Mouse (Mus musculus): Measurements from ENCODE around the gene Zfp866. TPM values are rescaled to one million over a fixed set of nuclear protein-coding genes. Genes with fewer than 3 reads are reported as not detected.

Gene Zfp866
- polyA plus RNA-seq (2012; rRNA removed) (24.8 and 29.5 TPM in 2 replicates), polyA plus RNA-seq (2014; fragmentation: Nextera tagmentation; extraction: Ambion mirVana) (30.6 and 36.0 TPM in 2 replicates)

GRCm38 (mm10) chr8:69790773-69791367 lies at the start of gene Zfp866, which contains the start of gene Atp13a1:
Zfp866 (minus strand) TSS chr8:69791178.
Atp13a1 (plus strand) TSS chr8:69791163.
- peak within 1 kb of the TSS; percentile 86 for H3K27ac ChIP-seq (replicated peaks; ENCODE audit: low read depth, low read length)
- H3K9ac ChIP-seq (ENCODE audit: low read depth, low read length, severe bottlenecking), result peak within 1 kb of the TSS; percentile 92
- 1% methylated on average over 38 of the region's 38 CpGs for WGBS
- H3K36me3 ChIP-seq (ENCODE audit: control insufficient read depth, insufficient read depth, low read length), result peaks cover 23% of the 10 kb centered on the region
- peak; percentile 94 for ATAC-seq (ENCODE audit: low FRiP score, low read depth)
- peak within 1 kb of the TSS; percentile 99 for H3K4me3 ChIP-seq (replicated peaks; ENCODE audit: low read length)
- peak within 1 kb of the TSS; percentile 66 for H3K4me2 ChIP-seq (replicated peaks; ENCODE audit: low read depth, low read length, severe bottlenecking)
- DNase-seq (ENCODE audit: low spot score), result peak; percentile 92
- H3K27me3 ChIP-seq (ENCODE audit: control insufficient read depth, insufficient read depth, low read length), result no peaks in the 10 kb centered on the region
- H3K9me3 ChIP-seq (ENCODE audit: control insufficient read depth, low read length), result no peaks in the 10 kb centered on the region
- peak; percentile 67; the same call in 1 of the 2 replicates for TF ChIP-seq POLR2A (IDR thresholded peaks at IDR 0.05; ENCODE audit: borderline replicate concordance, extremely low read depth, insufficient read depth, insufficient read length)
- H3K4me1 ChIP-seq (ENCODE audit: control insufficient read depth, insufficient read depth, low read length), result peaks cover 16% of the 10 kb centered on the region

DNA sequence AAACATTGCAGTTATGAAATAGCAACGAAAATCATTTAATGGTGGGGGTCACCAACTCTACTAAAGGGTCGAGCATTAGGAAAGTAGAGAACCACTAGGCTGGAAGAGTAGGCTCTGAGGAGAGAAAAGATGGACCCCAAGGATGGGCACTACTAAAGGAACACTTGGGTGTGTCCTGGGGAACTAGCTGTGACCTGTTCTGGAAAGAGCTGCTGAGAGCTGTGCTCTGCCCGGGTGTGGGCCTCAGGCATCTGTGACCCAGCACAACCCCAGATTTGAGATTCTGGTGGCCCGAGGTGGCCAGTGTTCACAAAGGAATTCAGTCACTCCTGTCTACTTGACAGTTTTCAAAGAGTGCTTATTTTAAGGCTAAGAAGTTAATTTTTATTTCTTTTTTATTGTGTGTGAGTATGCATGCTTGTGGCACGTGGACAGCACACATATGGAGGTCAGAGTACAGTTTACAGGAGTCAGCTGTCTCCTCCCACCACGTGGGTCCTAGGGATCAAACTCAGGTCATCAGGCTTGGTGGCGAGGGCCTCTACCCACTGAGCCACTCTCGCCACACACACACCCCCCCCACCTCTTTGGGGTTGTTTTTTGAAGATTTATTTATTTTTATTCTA lies 46.2 kb upstream of the Zfp866 start:
- no peak for DNase-seq (ENCODE audit: low spot score)
- H3K27me3 ChIP-seq (ENCODE audit: control insufficient read depth, insufficient read depth, low read length), result no peaks in the 10 kb centered on the region
- H3K4me3 ChIP-seq (replicated peaks; ENCODE audit: low read length), result no peak overlapping the region
- 64% methylated on average over 8 of the region's 8 CpGs for WGBS
- no peak for ATAC-seq (ENCODE audit: low FRiP score, low read depth)
- no peaks in the 10 kb centered on the region for H3K36me3 ChIP-seq (ENCODE audit: control insufficient read depth, insufficient read depth, low read length)
- TF ChIP-seq POLR2A (IDR thresholded peaks at IDR 0.05; ENCODE audit: borderline replicate concordance, extremely low read depth, insufficient read depth, insufficient read length), result no peak
- H3K4me2 ChIP-seq (replicated peaks; ENCODE audit: low read depth, low read length, severe bottlenecking), result no peak overlapping the region
- H3K27ac ChIP-seq (replicated peaks; ENCODE audit: low read depth, low read length), result no peak overlapping the region
- H3K4me1 ChIP-seq (ENCODE audit: control insufficient read depth, insufficient read depth, low read length), result peaks cover 4% of the 10 kb centered on the region; the same call in 1 of the 2 replicates
- H3K9me3 ChIP-seq (ENCODE audit: control insufficient read depth, low read length), result no peaks in the 10 kb centered on the region
- no peak overlapping the region for H3K9ac ChIP-seq (ENCODE audit: low read depth, low read length, severe bottlenecking)

DNA sequence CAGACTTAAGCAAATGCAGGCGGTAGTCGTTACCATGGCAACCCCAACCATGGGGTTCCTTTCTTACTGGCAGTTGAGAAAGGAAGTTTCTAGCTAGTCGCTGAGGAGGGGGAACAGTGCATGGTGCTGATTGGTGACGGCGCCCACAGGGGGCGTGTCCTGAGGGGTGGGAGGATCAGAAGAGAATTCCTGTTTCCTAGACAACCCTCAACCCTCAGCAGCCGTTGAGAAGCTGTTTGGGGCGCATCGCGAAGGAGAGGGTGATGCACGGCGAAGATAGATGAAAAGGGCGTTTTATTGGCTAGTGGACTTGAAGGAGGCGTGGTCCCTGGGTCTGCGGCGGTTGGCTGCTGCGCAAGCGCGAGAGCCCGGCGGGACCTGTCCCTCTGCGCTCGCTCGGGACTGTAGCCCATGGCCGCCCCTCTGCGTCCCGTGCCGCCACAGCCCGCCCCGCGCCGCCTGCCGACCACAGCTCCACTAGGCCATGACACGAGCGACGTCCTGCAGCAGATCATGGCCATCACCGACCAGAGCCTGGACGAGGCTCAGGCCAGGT lies 41.4 kb upstream of the Zfp866 start, which contains the start of gene Pbx4:
Gene Pbx4 (plus strand): TSS at position 194 of the 556 bp plus-strand sequence.
- TF ChIP-seq POLR2A (IDR thresholded peaks at IDR 0.05; ENCODE audit: borderline replicate concordance, extremely low read depth, insufficient read depth, insufficient read length), result no peak
- under 1% methylated on average over 35 of the region's 38 CpGs for WGBS
- Histone ChIP-seq H3K4me1 (ENCODE audit: control insufficient read depth, insufficient read depth, low read length) (peaks cover 7% of the 10 kb centered on the region; the same call in 1 of the 2 replicates), H3K4me2 (replicated peaks; ENCODE audit: low read depth, low read length, severe bottlenecking) (peak within 1 kb of the TSS; percentile 91), H3K9me3 (ENCODE audit: control insufficient read depth, low read length) (no peaks in the 10 kb centered on the region), H3K36me3 (ENCODE audit: control insufficient read depth, insufficient read depth, low read length) (peaks cover 10% of the 10 kb centered on the region; the same call in 1 of the 2 replicates), H3K4me3 (replicated peaks; ENCODE audit: low read length) (peak within 1 kb of the TSS; percentile 54), H3K27ac (replicated peaks; ENCODE audit: low read depth, low read length) (peak within 1 kb of the TSS; percentile 5; the same call in 1 of the 2 replicates), H3K9ac (ENCODE audit: low read depth, low read length, severe bottlenecking) (peak within 1 kb of the TSS; percentile 59), H3K27me3 (ENCODE audit: control insufficient read depth, insufficient read depth, low read length) (no peaks in the 10 kb centered on the region)
- DNase-seq (ENCODE audit: low spot score), result peak; percentile 97
- ATAC-seq (ENCODE audit: low FRiP score, low read depth), result peak; percentile 98

DNA sequence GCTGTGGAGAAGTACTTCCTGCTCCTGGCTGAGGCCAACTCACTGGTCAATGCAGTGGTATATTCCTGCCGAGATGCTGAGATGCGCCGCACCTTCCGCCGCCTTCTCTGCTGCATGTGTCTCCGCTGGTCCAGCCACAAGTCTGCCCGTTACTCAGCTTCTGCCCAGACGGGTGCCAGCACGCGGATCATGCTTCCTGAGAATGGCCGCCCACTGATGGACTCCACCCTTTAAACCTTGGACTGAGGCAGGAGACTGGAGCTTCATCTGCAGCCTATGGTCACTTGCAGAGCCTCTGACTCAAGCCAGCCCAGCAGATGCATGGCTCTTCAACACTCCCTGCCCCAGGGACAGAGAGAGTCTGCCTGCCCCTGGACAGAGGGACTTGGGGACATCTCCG lies 35.4 kb upstream of the Zfp866 start:
- no peak for DNase-seq (ENCODE audit: low spot score)
- ATAC-seq (ENCODE audit: low FRiP score, low read depth), result no peak
- no peak for TF ChIP-seq POLR2A (IDR thresholded peaks at IDR 0.05; ENCODE audit: borderline replicate concordance, extremely low read depth, insufficient read depth, insufficient read length)
- peaks cover 22% of the 10 kb centered on the region for H3K36me3 ChIP-seq (ENCODE audit: control insufficient read depth, insufficient read depth, low read length)
- H3K4me3 ChIP-seq (replicated peaks; ENCODE audit: low read length), result no peak overlapping the region
- H3K9ac ChIP-seq (ENCODE audit: low read depth, low read length, severe bottlenecking), result no peak overlapping the region
- H3K4me2 ChIP-seq (replicated peaks; ENCODE audit: low read depth, low read length, severe bottlenecking), result no peak overlapping the region
- no peaks in the 10 kb centered on the region for H3K9me3 ChIP-seq (ENCODE audit: control insufficient read depth, low read length)
- no peak overlapping the region for H3K27ac ChIP-seq (replicated peaks; ENCODE audit: low read depth, low read length)
- no peaks in the 10 kb centered on the region for H3K27me3 ChIP-seq (ENCODE audit: control insufficient read depth, insufficient read depth, low read length)
- H3K4me1 ChIP-seq (ENCODE audit: control insufficient read depth, insufficient read depth, low read length), result peaks cover 17% of the 10 kb centered on the region
- WGBS, result 92% methylated on average over 12 of the region's 12 CpGs
